Mouse (Mus musculus) CD4-positive naive resting alpha-beta T cell, adult 76 days (primary cell): ENCODE data around the gene Slc22a22. TPM values are rescaled to one million over a fixed set of nuclear protein-coding genes. Genes with fewer than 3 reads are reported as not detected.

Experiments used
- total RNA-seq: library from RNA; stranded (reverse); gene quantifications from one replicate; pipeline ENCODE4 v1.2.4, GENCODE M21; 2023

Slc22a22 gene
- total RNA-seq = not detected

DNA sequence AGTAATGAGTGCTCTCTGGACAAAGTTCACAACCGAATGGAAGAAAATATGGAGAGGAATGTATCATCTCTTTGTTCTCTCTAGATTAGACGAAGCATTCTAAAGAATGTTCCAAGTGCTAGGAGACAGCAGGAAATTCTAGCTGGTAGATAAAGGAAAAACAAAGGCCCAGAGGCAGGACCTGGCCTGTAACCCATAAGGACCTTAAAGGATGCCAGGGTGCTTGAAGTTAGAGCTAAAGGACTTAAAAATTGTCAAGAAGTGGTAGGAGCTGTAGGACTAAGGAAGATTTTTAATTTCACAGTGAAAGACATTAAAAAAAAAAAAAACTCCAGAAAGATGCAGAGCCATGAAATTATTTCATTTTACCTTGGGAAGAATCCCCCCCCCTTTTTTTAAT lies at the start of gene Slc22a22:
Slc22a22 (minus strand) TSS at position 101 of the 400 bp plus-strand sequence.

